Mouse (Mus musculus) activated CD4-positive, CD25-positive, alpha-beta regulatory T cell (primary cell): ENCODE results near the gene Ccdc86. TPM values are rescaled to one million over a fixed set of nuclear protein-coding genes. Genes with fewer than 3 reads are reported as not detected.

Experiments used
- polyA plus RNA-seq, 2 experiments: library from polyadenylated mRNA; unstranded; fragments of 100-300 nt; shearing (Covaris generic); gene quantifications; one replicate each; pipeline ENCODE4 v1.2.1; 2017

Ccdc86 gene
- 10 to 100 TPM; 12.4 to 18.3 TPM for polyA plus RNA-seq

DNA sequence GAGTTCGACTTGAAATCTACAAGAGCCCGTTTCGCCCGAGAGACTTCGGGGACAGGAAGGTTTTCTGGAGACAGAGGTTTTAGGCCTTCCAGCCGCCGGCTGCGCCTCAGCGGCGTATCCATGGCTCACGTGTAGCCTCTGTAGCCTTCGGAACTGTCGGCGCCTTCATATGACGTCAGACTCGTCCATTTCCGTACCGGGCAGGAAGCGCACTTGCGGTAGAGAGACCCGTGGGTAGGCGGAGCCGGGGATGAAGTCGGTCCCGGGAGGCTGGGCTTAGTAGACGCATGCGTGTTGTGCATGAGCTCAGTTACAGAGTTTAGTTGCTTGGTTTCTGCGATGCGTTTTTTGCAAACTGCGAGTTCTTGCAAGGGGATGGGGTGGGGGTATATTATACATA lies at the start of gene Ccdc86:
TSS of gene Ccdc86 (minus strand) at position 155 of the 400 bp plus-strand sequence.

DNA sequence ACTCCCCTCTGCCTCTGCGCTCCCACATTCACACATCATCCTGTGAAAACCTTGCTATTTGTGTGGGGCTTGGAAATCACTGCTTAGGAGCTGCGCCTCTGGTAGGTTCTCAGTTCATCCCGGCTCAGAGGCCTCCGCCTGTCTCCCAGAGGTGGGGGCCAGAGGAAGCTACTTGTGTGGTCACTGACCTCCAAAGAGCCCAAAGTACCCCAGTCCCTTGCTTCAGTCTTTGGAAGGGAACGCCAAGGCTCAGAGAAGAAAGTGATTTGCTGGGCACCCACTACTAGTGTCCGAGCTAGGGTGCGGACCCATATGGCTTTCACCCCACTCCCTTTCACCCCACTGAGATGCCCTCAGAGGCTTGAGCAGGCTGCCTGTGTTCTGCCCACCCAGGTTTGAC lies 44.1 kb upstream of the Ccdc86 start, which contains the start of gene Ms4a15:
TSS of gene Ms4a15 (minus strand) at position 101 of the 400 bp plus-strand sequence.

DNA sequence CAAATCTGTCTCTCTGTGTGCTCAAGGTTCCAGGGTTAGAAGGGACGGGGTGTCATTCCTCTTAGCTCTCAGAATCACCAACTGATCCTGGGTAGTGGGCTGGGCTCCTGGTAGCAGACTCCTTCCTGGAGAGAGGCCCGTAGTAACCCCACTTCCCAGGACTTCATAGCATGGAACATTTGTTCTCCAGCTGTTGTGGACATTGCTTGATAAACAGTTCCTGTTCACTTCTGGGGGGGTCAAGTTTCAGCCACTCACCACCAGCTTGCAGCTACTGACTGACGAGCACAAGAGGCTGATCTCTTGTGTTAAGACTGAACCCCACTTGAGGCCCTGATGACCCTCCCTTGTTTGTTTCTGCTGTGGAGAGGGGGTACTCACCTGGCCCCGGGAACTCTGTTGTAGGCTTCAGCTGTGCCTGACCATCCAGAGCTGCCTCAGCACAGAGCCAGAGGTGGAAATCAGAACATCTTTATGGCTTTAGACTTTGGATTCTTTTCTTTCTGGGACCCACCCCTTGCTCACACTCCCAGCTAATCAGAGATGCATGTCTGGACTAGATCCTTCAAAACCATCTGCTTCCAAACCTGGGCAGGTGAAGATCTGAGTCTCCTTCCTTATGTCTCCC lies 25.3 kb upstream of the Ccdc86 start, which contains the start of gene Ms4a10:
TSS of gene Ms4a10 (minus strand) at position 433 of the 628 bp plus-strand sequence.

DNA sequence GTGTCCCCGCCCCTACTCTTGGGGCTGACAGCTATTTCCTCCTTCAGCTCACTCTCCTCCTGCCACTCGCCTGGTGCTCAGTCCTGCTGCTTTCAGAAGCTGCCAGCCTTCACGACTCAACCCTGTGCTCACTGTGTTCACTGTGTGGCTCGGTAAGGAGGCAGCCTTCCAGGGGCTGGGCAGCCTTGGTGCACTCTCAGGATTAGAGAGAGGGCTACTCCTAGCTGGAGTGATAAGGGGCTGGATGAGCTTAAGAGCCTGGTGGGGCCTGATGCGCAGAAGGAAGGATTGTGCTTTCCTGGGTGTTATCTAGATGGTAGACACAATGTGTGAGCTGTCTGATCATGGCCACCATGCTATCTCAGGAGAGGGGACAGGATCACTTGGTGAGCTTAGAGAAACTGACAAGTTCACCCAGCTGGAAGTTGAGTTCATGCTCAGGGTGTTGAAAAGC lies 11.9 kb downstream of the Ccdc86 start, which contains the start of gene Ptgdr2:
TSS of gene Ptgdr2 (plus strand) at position 51 of the 454 bp plus-strand sequence.

DNA sequence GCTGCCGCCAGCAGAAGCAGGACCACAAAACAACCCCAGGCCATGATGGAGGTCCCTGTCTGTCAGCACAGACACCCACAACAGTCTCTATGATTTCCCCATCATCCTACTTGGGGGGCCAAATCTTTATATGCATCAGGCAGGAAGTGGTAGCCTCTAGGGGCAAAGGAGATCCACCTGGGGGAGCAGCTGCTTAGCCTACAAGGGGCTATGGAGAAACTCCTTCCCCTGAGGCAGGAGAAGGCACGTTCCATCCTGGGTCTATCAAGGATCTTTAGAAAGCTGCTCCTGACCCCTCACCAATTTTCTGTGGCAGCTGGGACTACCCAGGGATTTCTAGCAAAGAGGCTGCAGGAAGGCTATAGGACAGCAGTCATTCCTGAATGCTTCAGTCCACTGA lies 28.5 kb downstream of the Ccdc86 start, which contains the start of gene Zp1:
TSS of gene Zp1 (minus strand) at position 101 of the 400 bp plus-strand sequence.

DNA sequence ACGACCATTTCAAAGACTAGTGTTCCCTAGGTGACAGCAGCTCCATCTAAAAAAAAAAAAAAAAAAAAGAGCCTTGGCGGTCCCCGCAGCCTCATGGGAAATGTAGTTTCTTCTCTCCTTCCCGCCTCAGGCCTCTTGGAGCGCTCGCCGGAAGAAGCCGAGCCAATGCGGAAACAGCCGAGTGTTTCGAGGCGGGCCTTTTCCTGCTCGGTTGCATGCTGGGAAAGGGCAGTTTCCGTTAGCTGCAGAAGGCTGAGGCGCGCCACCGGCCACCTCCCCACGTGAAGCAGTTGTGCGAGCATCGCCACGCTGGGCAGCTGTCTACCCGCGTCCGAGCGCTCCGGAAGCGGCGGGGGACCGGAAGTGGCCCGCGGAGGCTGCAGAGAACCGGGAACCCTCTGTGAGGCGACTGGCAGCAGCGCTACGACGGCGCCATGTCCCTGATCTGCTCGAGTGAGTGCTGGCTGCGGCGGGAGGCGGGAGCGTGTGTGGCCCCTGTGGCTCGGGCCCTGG lies 54.0 kb downstream of the Ccdc86 start, which contains the start of gene Prpf19:
TSS of gene Prpf19 (plus strand) at position 216 of the 513 bp plus-strand sequence.

Other genes starting within 250 kb of the Ccdc86 start
- 100 to 1,000 TPM; 458 to 705 TPM for gene Cd5, start 210.3 kb downstream of the Ccdc86 start, polyA plus RNA-seq
- gene Cd6, start 119.2 kb downstream of the Ccdc86 start, polyA plus RNA-seq: 100 to 1,000 TPM; 369 to 700 TPM
- gene Slc15a3, start 109.5 kb downstream of the Ccdc86 start, polyA plus RNA-seq: 1 to 10 TPM; 1.7 to 4.7 TPM
- gene Tmem132a, start 79.3 kb downstream of the Ccdc86 start, polyA plus RNA-seq: 1 to 10 TPM in 1 of 2 experiments, under 1 TPM in 1; 0.15 to 1.2 TPM
- 10 to 100 TPM; 34.1 to 48.5 TPM for gene Tmem109, start 67.3 kb downstream of the Ccdc86 start, polyA plus RNA-seq
- 100 to 1,000 TPM in 1 of 2 experiments, 10 to 100 TPM in 1; 88.2 to 107 TPM for gene Prpf19, start 54.0 kb downstream of the Ccdc86 start, polyA plus RNA-seq
- not detected for gene Zp1, start 28.6 kb downstream of the Ccdc86 start, polyA plus RNA-seq
- gene Ptgdr2, start 12.1 kb downstream of the Ccdc86 start, polyA plus RNA-seq: under 1 TPM in 1 of 2 experiments, not detected in 1; 0.14 TPM
- gene Ms4a10, start 25.4 kb upstream of the Ccdc86 start, polyA plus RNA-seq: not detected
- gene Ms4a15, start 44.0 kb upstream of the Ccdc86 start, polyA plus RNA-seq: not detected
- not detected for gene Ms4a18, start 68.8 kb upstream of the Ccdc86 start, polyA plus RNA-seq
- 1 to 10 TPM in 1 of 2 experiments, under 1 TPM in 1; 0.18 to 5.1 TPM for gene Ms4a8a, start 131.8 kb upstream of the Ccdc86 start, polyA plus RNA-seq
- gene 1700017D01Rik, start 181.6 kb upstream of the Ccdc86 start, polyA plus RNA-seq: not detected
- gene 1700025F22Rik, start 216.1 kb upstream of the Ccdc86 start, polyA plus RNA-seq: not detected
- not detected for gene Ms4a13, start 247.5 kb upstream of the Ccdc86 start, polyA plus RNA-seq